Mouse (Mus musculus) heart, embryonic 15.5 days (tissue): ENCODE data around the gene Muc2. TPM values are rescaled to one million over a fixed set of nuclear protein-coding genes. Genes with fewer than 3 reads are reported as not detected.
A peak's percentile ranks its signal among the peaks of the same experiment; 100 is the strongest.

Experiments
- ATAC-seq: fragments of 200-750 bp; cut with Nextera tagmentation; replicated peaks from 2 replicates; pipeline ENCODE4 v1.8.0; 2017; ENCODE audit warnings: low read depth, moderate TSS enrichment; ENCODE audit not compliant: insufficient number of reproducible peaks, insufficient read depth, low FRiP score
- H3K27ac ChIP-seq: fragments of 300-500 bp; sonication (generic); 2 replicates; pipeline ENCODE4 v1.5.1; 2015; ENCODE audit warnings: mild to moderate bottlenecking, inconsistent platforms
- H3K27me3 ChIP-seq: fragments of 300-500 bp; sonication (generic); 2 replicates; pipeline ENCODE4 v1.6.1; 2015; ENCODE audit warnings: inconsistent platforms
- H3K36me3 ChIP-seq: fragments of 300-500 bp; sonication (generic); 2 replicates; pipeline ENCODE4 v1.6.1; 2015; ENCODE audit warnings: mild to moderate bottlenecking, inconsistent platforms
- H3K4me1 ChIP-seq: fragments of 300-500 bp; sonication (generic); replicated peaks from 2 replicates; pipeline ENCODE4 v1.6.1; 2015; ENCODE audit warnings: inconsistent platforms
- H3K4me2 ChIP-seq: fragments of 300-500 bp; sonication (generic); 2 replicates; pipeline ENCODE4 v1.6.1; 2015; ENCODE audit warnings: inconsistent platforms, mild to moderate bottlenecking, moderate library complexity
- H3K4me3 ChIP-seq: fragments of 300-500 bp; sonication (generic); 2 replicates; pipeline ENCODE4 v1.5.1; 2015; ENCODE audit warnings: mild to moderate bottlenecking, inconsistent platforms
- H3K9ac ChIP-seq: fragments of 300-500 bp; sonication (generic); 2 replicates; pipeline ENCODE4 v1.6.1; 2015; ENCODE audit warnings: mild to moderate bottlenecking, inconsistent platforms
- H3K9me3 ChIP-seq: fragments of 300-500 bp; sonication (generic); replicated peaks from 2 replicates; pipeline ENCODE4 v1.6.1; 2016; ENCODE audit warnings: inconsistent platforms
- WGBS: fragments of 180-500 bp; shearing (Covaris S2); methylation state at CpG from one replicate; pipeline ENCODE4 v1.1.7; 2015; ENCODE audit warnings: mixed read lengths; 5-methylcytosine and 5-hydroxymethylcytosine counted together
- polyA plus RNA-seq: library from polyadenylated mRNA; unstranded; fragments of >200 nt; fragmentation: Nextera tagmentation; extraction: Ambion mirVana; gene quantifications from 2 replicates; pipeline ENCODE4 v1.2.1, GENCODE M21; 2015

The Muc2 gene
- polyA plus RNA-seq, 1 experiment from 2014 or later = 0.23 TPM

DNA sequence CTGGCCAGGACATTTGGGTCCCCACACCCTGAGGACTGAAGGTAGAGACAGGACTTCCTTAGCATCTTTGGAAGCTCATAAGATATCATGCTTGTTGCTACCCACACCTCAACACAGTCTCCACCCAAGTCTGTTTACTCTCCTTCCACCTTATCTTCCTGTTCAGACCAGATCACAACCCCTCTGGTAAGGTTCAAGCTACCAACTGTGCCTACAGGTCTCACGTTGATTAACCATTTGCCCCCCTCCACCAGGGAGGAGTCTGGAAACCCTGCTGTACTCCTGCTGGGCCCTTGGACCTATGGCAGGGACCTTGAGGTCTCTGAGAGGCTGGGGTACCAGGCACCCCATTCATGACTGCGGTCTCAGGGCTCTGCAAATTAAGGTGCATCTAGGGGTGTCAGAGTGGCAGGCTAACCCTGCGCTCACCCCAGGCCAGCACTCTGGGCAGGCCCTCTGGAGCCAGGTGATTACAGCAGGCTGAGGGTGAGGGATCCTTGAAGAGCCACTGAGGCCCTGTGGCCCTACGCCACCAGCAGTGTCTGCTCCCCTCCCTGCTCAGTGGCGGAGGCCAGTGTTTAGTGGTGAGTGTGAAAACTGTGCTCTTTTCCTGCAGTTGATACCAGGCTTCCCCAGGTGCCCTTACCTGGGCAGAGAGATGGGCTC is 18.4 kb upstream of the Muc2 start:
- Histone ChIP-seq H3K4me3 (no peak overlapping the region), H3K4me2 (no peak overlapping the region), H3K4me1 (no peaks in the 10 kb centered on the region), H3K9me3 (no peaks in the 10 kb centered on the region), H3K36me3 (no peaks in the 10 kb centered on the region), H3K27ac (no peak overlapping the region), H3K27me3 (no peaks in the 10 kb centered on the region), H3K9ac (no peak overlapping the region)
- ATAC-seq = no peak
- WGBS = 84% methylated on average over 5 of the region's 5 CpGs

GRCm38 (mm10) chr7:141678922-141679321 is 11.2 kb upstream of the Muc2 start:
- H3K27ac ChIP-seq = no peak overlapping the region
- no peak for ATAC-seq
- H3K27me3 ChIP-seq = peaks cover 4% of the 10 kb centered on the region; the same call in 1 of the 2 replicates
- no peaks in the 10 kb centered on the region for H3K36me3 ChIP-seq
- no peak overlapping the region for H3K9ac ChIP-seq
- no peak overlapping the region for H3K4me2 ChIP-seq
- H3K4me3 ChIP-seq = no peak overlapping the region
- no peaks in the 10 kb centered on the region for H3K9me3 ChIP-seq
- no peaks in the 10 kb centered on the region for H3K4me1 ChIP-seq
- WGBS = 66% methylated on average over 4 of the region's 4 CpGs

- Histone ChIP-seq H3K9me3 (no peaks in the 10 kb centered on the region), H3K27ac (no peak overlapping the region), H3K9ac (no peak overlapping the region), H3K4me1 (no peaks in the 10 kb centered on the region), H3K36me3 (no peaks in the 10 kb centered on the region), H3K27me3 (peaks cover 10% of the 10 kb centered on the region; the same call in 1 of the 2 replicates), H3K4me2 (no peak overlapping the region), H3K4me3 (no peak overlapping the region)
- 59% methylated on average over 10 of the region's 10 CpGs for WGBS
- no peak for ATAC-seq
These were observed 2.8 kb upstream of the Muc2 start for GRCm38 (mm10) chr7:141687330-141687729.

DNA sequence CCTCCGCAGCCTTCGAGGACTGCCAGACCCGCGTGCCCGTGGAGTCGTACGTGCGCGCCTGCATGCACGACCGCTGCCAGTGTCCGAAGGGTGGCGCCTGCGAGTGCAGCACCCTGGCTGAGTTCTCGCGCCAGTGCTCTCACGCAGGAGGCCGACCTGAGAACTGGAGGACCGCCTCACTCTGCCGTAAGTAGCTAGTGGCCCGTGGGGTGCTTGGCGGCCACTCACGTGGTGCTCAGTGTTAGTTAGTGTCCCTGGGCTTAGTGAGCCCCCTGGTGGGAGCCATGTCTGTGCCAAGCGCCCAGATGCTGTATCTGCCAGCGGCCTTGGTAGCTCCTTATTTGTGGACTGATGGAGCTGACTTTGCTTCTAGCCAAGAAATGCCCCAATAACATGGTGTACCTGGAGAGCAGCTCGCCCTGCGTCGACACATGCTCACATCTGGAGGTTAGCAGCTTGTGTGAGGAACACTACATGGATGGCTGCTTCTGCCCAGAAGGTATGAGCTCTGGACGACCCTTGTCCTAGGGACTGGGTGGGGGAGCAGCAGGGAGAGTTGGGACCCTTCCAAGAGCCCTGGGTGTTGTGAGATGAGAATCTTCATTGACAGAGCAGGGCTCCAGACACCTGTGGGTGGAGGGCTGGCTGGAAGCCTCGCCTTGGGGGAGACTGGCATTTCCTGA is 3.6 kb downstream of the Muc2 start:
- 39% methylated on average over 30 of the region's 30 CpGs for WGBS
- no peak overlapping the region for H3K27ac ChIP-seq
- ATAC-seq = no peak
- H3K9ac ChIP-seq = no peak overlapping the region
- 0 out of 2 replicates have a peak, but pooled peaks cover 2% of the 10 kb centered on the region for H3K4me1 ChIP-seq
- H3K9me3 ChIP-seq = no peaks in the 10 kb centered on the region
- peak overlapping the region; percentile 56 for H3K4me2 ChIP-seq
- H3K36me3 ChIP-seq = no peaks in the 10 kb centered on the region
- H3K4me3 ChIP-seq = peak overlapping the region; percentile 24; the same call in 1 of the 2 replicates
- peaks cover 25% of the 10 kb centered on the region for H3K27me3 ChIP-seq

GRCm38 (mm10) chr7:141694274-141694639 is 4.1 kb downstream of the Muc2 start:
- H3K9ac ChIP-seq = no peak overlapping the region
- WGBS = 71% methylated on average over 5 of the region's 5 CpGs
- peaks cover 25% of the 10 kb centered on the region for H3K27me3 ChIP-seq
- no peak overlapping the region for H3K4me3 ChIP-seq
- 0 out of 2 replicates have a peak, but pooled peaks cover 2% of the 10 kb centered on the region for H3K4me1 ChIP-seq
- no peak overlapping the region for H3K4me2 ChIP-seq
- no peaks in the 10 kb centered on the region for H3K36me3 ChIP-seq
- no peaks in the 10 kb centered on the region for H3K9me3 ChIP-seq
- no peak for ATAC-seq
- no peak overlapping the region for H3K27ac ChIP-seq

DNA sequence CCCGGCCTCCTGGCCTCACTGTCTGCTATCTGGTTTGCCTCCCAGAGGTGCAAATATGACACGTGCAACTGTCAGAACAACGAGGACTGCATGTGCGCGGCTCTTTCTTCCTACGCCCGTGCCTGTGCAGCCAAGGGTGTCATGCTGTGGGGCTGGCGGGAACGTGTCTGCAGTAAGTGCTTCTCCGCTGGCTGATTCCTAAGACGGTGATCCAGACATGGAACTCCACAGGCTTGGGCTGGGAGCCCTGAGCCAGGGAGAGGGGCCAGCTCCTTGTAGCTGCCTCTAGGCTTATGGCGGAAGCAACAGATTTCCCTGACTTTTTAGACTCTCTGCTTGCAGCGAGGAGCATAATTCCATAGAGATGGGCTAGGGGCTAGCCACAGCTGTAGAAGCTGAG is 6.4 kb downstream of the Muc2 start:
- WGBS = 75% methylated on average over 13 of the region's 13 CpGs
- no peaks in the 10 kb centered on the region for H3K36me3 ChIP-seq
- no peaks in the 10 kb centered on the region for H3K9me3 ChIP-seq
- no peak overlapping the region for H3K9ac ChIP-seq
- H3K4me1 ChIP-seq = 0 out of 2 replicates have a peak, but pooled peaks cover 2% of the 10 kb centered on the region
- peaks cover 21% of the 10 kb centered on the region for H3K27me3 ChIP-seq
- H3K4me3 ChIP-seq = no peak overlapping the region
- no peak overlapping the region for H3K27ac ChIP-seq
- H3K4me2 ChIP-seq = no peak overlapping the region
- no peak for ATAC-seq

DNA sequence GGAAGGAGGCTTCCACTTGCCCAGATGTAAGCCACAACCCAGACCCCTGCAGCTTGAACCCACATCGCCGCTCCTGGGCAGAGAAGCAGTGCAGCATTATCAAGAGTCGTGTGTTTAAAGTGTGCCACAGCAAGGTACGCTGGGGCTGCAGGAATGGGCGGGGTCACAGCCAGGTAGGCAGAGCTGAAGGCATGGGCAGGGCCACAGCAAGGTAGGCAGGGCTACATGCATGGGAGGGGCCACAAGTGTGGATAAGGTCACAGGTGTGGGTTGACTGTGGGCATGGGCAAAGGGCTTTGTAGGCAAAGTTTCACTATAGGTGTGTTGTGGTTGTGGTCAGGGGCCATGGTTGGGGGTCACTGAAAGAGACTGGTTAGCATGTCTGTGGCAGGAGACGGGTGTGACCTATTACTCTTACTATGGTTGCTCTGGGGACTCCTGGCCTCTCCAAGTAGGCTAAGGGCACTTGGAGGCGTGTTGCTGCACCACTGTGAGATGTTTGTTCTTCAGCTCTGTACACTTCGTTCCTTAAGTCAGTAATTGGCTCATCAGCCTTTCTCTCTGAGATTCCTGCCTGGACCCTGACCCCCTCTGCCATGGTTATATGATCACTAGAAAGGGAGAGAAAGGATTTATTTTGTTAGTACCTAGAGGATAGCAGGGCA is 9.5 kb downstream of the Muc2 start:
- Histone ChIP-seq H3K36me3 (no peaks in the 10 kb centered on the region), H3K27ac (no peak overlapping the region), H3K9ac (no peak overlapping the region), H3K27me3 (no peaks in the 10 kb centered on the region; the same call in 1 of the 2 replicates), H3K4me1 (no peaks in the 10 kb centered on the region), H3K9me3 (no peaks in the 10 kb centered on the region), H3K4me3 (no peak overlapping the region), H3K4me2 (no peak overlapping the region)
- 72% methylated on average over 8 of the region's 8 CpGs for WGBS
- ATAC-seq = no peak

GRCm38 (mm10) chr7:141747451-141748100 is 57.4 kb downstream of the Muc2 start:
- no peak overlapping the region for H3K9ac ChIP-seq
- H3K4me2 ChIP-seq = no peak overlapping the region
- no peak overlapping the region for H3K27ac ChIP-seq
- ATAC-seq = no peak
- H3K27me3 ChIP-seq = 0 out of 2 replicates have a peak, but pooled peaks cover 4% of the 10 kb centered on the region
- H3K9me3 ChIP-seq = no peaks in the 10 kb centered on the region
- H3K4me1 ChIP-seq = no peaks in the 10 kb centered on the region
- H3K36me3 ChIP-seq = no peaks in the 10 kb centered on the region
- WGBS = 79% methylated on average over 7 of the region's 7 CpGs
- H3K4me3 ChIP-seq = no peak overlapping the region

GRCm38 (mm10) chr7:141752513-141752912 is 62.4 kb downstream of the Muc2 start:
- Histone ChIP-seq H3K27me3 (peaks cover 11% of the 10 kb centered on the region; the same call in 1 of the 2 replicates), H3K9me3 (no peaks in the 10 kb centered on the region), H3K4me1 (no peaks in the 10 kb centered on the region), H3K4me2 (no peak overlapping the region), H3K36me3 (no peaks in the 10 kb centered on the region), H3K27ac (no peak overlapping the region), H3K4me3 (no peak overlapping the region), H3K9ac (no peak overlapping the region)
- WGBS = 77% methylated on average over 6 of the region's 6 CpGs
- ATAC-seq = no peak

DNA sequence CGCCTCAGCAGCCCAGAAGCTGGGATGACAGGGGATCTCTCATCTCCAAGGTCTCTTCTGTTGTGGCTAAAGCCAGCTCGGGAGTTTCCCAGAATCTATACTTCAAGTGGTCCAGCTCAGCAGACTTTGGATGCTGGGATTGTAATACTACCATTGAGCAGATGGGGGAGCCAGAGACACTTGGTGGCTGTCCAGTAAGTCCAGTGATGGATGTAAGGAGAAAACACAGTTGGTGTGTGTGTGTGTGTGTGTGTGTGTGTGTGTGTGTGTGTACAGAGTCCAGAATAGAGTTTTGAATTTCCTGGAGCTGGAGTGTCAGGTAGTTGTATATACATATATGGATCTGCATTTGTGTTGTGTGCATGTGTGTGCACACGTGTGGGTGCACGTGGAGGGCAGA is 65.7 kb downstream of the Muc2 start:
- no peak overlapping the region for H3K9ac ChIP-seq
- H3K4me2 ChIP-seq = no peak overlapping the region
- WGBS = 49% methylated on average over 4 of the region's 4 CpGs
- H3K36me3 ChIP-seq = no peaks in the 10 kb centered on the region
- no peak for ATAC-seq
- H3K4me3 ChIP-seq = no peak overlapping the region
- peaks cover 11% of the 10 kb centered on the region; the same call in 1 of the 2 replicates for H3K27me3 ChIP-seq
- H3K9me3 ChIP-seq = no peaks in the 10 kb centered on the region
- H3K4me1 ChIP-seq = no peaks in the 10 kb centered on the region
- H3K27ac ChIP-seq = no peak overlapping the region

GRCm38 (mm10) chr7:141758291-141758690 is 68.2 kb downstream of the Muc2 start:
- Histone ChIP-seq H3K27ac (no peak overlapping the region), H3K9me3 (no peaks in the 10 kb centered on the region), H3K4me1 (no peaks in the 10 kb centered on the region), H3K4me3 (no peak overlapping the region), H3K9ac (no peak overlapping the region), H3K4me2 (no peak overlapping the region), H3K36me3 (no peaks in the 10 kb centered on the region), H3K27me3 (peaks cover 7% of the 10 kb centered on the region; the same call in 1 of the 2 replicates)
- 53% methylated on average over 4 of the region's 4 CpGs for WGBS
- ATAC-seq = no peak
